Mouse (Mus musculus) gastrocnemius, postnatal 10 days (tissue): ENCODE data around the gene Syt3. TPM values are rescaled to one million over a fixed set of nuclear protein-coding genes. Genes with fewer than 3 reads are reported as not detected.
A peak's percentile ranks its signal among the peaks of the same experiment; 100 is the strongest.

ENCODE experiments used
- DNase-seq: peaks from one replicate; pipeline ENCODE4 v3.0.0; 2021; ENCODE audit warnings: mixed read lengths
- long read RNA-seq, 2 experiments: library from polyadenylated mRNA; stranded (forward); transcript quantifications; one replicate each; pipeline ENCODE4 v2.0.0; 2021
- total RNA-seq, 2 experiments: library from RNA; stranded (reverse); gene quantifications; 2 replicates each; pipeline ENCODE4 v1.2.3; 2021

The Syt3 gene
- under 1 TPM; 0.38 to 0.41 TPM for total RNA-seq
- long read RNA-seq, experiment 1 = 0 reads
- long read RNA-seq, experiment 2 = 0 reads

- DNase-seq = peak; percentile 45
Measured at GRCm38 (mm10) chr7:44383980-44384715, at the start of gene Syt3. Syt3 (plus strand) TSS chr7:44384102.

DNA sequence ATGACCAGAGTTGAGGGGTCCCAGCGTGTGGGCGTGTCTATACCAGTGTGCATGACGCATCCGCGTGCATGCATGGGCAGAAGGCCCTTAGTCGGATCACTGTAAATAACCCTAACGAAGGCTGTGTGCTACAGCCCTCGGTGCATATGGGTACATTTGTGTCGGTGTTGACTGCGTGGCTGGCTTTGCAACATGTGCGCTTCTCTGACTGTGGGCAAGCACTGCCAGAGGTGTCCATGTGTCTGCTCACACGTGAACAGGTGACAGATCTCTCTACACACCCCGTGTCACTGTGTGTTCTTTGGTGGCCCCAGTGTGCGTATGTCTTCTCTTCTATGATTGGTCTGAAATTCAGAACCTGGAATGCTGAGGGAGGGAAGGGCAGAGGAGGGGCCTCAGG, 49.8 kb upstream of the Syt3 start:
- DNase-seq = no peak

- DNase-seq = peak; percentile 44
Measured at GRCm38 (mm10) chr7:44335031-44335878, 48.6 kb upstream of the Syt3 start.

DNA sequence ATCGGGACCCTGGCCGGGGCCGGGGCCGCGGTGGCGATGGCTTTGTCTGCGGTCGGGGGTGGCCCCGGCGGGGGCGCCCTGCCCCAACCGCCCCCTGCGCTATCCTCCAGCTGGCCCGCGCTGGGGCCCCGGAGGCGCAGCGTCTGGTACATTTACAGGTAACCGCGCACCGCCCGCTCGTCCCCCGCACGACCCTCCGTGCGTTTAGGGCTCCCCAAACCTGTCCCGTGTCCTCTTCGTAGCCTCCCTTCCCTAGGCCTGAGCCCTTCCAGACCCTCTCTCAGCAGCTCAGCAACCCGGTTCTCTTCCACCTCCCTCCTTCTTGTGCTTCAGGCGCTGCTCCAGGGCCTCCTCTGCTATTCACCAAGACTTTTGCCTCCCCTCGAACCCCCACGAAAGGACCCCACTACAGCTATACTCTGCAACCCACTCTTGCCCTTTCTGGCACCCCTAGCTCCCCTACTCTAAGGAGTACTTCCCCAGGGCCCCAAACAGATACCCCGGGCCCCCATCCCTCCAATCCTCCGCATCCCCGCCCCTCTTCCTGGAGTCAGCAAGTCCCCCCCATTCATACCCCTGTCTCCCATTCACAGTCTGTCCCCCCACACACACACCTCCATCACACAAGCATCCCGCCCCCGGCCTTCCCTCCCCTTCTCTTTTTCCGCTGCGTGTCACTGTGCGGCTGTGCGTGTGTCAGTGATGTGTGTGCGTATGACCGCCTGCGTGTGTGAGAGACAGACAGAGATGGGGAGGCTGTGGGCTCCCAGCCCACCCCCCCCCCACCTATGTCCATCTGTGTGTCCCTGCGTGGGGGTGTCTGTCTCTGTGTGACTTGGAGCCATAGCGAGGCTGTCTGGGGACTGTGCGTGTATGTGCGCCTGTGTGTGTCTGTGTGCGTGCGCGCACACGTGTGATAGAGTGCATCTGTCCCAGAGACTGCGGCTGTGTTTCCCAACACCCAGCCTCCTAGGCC, 47.6 kb upstream of the Syt3 start:
- DNase-seq = no peak

- DNase-seq = no peak
Measured at GRCm38 (mm10) chr7:44337121-44337849, 46.6 kb upstream of the Syt3 start.

GRCm38 (mm10) chr7:44340226-44340625, 43.7 kb upstream of the Syt3 start:
- no peak for DNase-seq

DNA sequence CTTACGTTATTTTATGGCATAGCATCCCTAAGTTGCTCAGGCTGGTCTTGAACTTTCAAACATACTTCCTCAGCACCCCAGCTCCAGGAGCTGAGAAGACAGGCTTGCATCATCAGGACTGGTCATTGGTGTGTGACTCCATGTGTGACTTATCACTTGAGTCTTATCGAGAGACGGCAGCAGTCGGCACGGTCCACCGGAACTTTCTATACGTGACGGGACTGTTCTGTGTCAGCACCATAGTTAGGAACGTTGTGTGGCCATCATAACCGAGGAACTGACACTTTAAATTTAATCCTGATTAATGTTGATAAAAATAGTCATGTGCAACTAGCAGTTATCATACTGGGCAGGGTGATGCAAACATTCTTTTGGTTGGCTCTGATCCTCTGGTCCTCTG, 42.8 kb upstream of the Syt3 start:
- DNase-seq = no peak

DNA sequence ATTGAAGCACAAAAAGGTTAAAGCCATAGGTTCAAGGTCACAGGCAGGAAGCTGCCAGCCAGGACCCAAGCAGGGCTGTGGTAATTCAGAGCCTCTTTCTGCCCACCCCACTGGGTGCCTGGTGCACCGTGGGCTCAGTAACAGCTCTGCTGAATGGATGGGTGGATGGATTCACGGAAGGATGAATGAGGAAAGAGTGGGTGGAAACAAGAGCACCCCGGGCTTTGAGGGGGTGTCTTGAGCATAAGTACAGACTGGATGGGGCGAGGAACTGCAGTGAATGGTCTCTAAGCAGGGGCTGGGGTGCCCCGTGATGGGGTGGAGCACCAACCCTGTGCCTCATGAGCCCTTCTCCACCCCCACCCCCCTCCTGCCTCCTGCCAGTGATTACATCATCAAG, 42.2 kb upstream of the Syt3 start:
- no peak for DNase-seq

DNA sequence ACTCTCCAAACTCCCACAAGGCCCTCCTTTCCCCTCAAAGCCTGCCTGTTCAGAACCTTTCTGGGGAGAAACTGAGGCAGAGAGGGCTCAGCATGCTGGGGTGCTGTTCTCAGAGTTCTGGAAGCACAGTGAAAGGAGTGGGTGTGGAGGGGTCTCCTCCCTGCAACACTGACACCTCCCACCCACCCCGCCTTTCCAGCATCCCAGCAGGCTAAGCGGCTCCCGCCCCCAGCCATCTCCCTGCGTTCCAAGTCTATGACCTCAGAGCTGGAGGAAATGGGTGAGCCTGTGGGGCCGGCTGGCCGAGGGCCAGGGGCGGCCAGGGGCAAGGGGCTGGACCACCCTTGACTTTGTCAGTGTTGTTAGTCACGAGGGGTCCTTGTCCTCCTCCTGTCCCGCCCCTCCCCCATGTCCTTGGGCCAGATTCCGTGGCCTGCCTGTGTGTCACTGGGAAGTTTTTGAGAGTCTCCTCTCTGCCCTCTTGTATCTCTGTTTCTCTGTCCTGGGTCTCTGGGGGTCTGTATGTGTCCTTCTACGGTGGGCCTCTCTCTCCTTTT, 40.4 kb upstream of the Syt3 start:
- DNase-seq = no peak

- DNase-seq = no peak
Measured at GRCm38 (mm10) chr7:44344622-44345021, 39.3 kb upstream of the Syt3 start.

- DNase-seq = no peak
Measured at GRCm38 (mm10) chr7:44349043-44349442, 34.9 kb upstream of the Syt3 start.

DNA sequence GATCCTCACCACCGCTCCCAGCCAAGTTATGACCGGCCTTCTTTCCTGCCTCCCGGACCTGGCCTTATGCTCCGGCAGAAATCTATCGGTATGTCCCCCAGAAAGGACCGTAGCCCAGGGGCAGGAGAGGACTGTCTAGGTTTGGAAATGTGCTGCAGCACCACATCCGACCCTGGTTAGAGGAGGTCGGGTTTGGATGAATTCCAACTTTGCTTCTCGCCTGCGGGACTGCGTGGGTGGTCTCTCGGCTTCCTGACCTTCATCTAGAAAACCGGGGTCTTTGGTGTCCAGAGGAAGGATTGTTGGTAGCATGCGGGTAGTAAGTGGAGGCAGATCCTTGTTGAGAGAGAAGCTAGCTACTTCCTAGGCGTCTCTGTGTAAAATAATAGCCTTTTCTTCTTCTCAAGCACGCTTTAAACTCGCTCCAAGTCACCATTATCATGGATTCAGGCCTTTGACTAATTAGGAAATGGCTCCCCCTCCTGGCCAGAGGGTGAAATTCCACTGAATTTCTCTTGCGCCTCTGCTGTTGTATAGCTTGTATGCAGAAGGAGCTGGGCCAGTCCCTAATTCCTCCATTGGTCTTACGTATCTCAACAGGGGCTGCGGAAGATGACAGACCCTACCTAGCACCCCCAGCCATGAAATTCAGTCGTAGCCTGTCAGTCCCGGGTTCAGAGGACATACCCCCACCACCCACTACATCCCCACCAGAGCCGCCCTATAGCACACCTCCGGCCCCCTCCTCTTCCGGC, 32.8 kb upstream of the Syt3 start:
- peak; percentile 68 for DNase-seq

DNA sequence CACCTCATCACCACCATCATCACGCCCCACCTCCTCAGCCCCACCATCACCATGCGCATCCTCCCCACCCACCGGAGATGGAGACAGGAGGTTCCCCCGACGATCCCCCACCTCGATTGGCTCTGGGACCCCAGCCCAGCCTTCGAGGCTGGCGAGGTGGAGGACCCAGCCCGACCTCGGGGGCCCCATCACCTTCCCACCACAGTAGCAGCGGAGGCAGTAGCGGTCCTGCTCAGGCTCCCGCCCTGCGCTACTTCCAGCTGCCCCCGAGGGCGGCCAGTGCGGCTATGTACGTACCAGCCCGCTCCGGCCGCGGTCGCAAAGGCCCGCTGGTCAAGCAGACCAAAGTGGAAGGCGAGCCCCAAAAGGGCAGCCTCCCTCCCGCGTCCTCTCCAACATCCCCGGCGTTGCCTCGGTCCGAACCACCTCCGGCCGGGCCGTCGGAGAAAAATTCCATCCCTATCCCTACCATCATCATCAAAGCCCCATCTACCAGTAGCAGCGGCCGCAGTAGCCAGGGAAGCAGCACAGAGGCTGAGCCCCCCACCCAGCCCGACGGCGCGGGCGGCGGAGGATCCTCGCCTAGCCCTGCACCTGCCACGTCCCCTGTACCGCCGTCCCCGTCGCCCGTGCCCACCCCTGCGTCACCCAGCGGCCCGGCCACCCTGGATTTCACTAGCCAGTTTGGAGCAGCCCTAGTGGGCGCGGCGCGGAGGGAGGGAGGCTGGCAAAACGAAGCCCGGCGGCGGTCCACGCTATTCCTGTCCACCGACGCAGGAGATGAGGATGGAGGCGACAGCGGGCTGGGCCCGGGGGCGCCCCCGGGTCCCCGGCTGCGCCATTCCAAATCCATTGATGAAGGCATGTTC, 31.8 kb upstream of the Syt3 start:
- no peak for DNase-seq

DNA sequence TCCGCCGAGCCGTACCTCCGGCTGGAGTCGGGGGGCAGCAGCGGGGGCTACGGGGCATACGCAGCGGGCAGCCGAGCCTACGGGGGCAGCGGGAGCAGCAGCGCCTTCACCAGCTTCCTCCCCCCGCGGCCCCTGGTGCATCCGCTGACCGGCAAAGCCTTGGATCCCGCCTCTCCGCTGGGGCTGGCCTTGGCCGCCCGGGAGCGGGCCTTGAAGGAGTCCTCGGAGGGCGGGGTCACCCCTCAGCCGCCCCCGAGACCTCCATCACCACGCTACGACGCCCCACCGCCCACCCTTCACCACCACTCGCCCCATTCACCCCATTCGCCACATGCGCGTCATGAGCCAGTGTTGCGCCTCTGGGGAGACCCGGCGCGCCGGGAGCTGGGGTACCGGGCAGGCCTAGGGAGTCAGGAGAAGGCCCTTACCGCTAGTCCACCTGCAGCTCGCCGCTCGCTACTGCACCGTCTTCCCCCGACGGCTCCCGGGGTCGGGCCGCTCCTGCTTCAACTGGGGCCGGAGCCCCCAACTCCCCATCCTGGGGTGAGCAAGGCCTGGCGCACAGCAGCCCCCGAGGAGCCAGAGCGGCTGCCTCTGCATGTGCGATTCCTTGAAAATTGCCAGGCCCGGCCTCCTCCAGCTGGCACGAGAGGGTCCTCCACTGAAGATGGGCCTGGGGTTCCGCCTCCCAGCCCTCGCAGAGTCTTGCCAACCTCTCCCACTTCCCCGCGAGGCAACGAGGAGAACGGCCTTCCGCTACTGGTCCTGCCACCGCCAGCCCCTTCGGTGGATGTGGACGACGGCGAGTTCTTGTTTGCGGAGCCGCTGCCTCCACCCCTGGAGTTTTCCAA, 30.9 kb upstream of the Syt3 start:
- no peak for DNase-seq

DNA sequence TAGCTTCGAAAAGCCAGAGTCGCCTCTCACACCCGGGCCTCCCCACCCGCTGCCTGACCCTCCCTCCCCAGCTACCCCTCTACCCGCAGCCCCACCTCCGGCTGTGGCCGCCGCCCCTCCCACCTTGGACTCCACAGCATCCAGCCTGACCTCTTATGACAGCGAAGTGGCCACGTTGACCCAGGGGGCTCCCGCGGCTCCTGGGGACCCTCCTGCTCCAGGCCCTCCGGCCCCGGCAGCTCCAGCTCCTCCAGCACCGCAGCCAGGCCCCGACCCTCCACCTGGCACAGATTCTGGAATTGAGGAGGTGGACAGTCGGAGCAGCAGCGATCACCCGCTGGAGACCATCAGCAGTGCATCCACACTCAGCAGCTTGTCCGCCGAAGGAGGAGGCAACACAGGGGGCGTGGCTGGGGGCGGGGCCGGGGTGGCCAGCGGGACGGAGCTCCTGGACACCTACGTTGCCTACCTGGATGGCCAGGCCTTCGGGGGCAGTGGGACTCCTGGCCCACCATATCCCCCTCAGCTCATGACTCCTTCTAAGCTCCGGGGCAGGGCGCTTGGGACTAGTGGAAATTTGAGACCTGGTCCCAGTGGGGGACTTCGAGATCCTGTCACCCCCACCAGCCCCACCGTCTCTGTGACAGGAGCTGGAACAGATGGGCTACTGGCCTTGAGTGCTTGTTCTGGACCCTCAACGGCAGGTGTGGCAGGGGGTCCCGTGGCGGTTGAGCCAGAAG, 30.1 kb upstream of the Syt3 start:
- no peak for DNase-seq

DNA sequence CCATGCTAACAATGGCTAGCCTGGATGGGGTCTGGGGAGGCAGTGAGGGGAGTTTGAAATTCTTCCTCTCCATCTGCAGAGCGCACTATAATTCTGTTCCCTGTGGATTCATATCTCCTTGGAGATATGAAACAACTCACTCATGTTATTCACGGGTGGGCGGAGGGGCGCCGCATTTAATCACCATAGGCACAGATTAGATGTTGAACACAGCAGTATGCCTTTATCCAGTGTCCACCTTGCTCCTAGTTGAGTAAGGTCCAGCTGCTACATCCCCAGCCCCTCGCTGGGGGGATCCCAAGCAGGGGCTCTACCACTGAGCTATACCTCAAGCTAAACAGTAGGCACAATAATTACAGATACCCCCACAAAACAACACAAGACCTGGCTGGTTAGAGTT, 28.5 kb upstream of the Syt3 start:
- no peak for DNase-seq

- DNase-seq = no peak
Measured at GRCm38 (mm10) chr7:44356590-44357481, 27.1 kb upstream of the Syt3 start.
